Mouse (Mus musculus): ENCODE data around the gene Ostf1. TPM values are rescaled to one million over a fixed set of nuclear protein-coding genes. Genes with fewer than 3 reads are reported as not detected.
"Not testable (repeated sequence)": the region's sequence is repeated elsewhere in the genome, so short reads cannot be mapped to it uniquely, and the experiment has no call there.

Ostf1 gene
- polyA plus RNA-seq, 1 experiment from 2014 or later = 132 TPM

GRCm38 (mm10) chr19:18599051-18599450 lies 32.6 kb downstream of the Ostf1 start:
- no peak for DNase-seq (ENCODE audit: low spot score)

GRCm38 (mm10) chr19:18598265-18598926 lies 33.2 kb downstream of the Ostf1 start:
- DNase-seq (ENCODE audit: low spot score) = no peak

GRCm38 (mm10) chr19:18597772-18598171 lies 33.9 kb downstream of the Ostf1 start:
- DNase-seq (ENCODE audit: low spot score) = no peak

- no peak for DNase-seq (ENCODE audit: low spot score)
These were observed 34.7 kb downstream of the Ostf1 start for GRCm38 (mm10) chr19:18596876-18597275.

- DNase-seq (ENCODE audit: low spot score) = no peak
These were observed 37.9 kb downstream of the Ostf1 start for GRCm38 (mm10) chr19:18593722-18594121.

- no peak for DNase-seq (ENCODE audit: low spot score)
These were observed 38.7 kb downstream of the Ostf1 start for GRCm38 (mm10) chr19:18592919-18593318.

- no peak for DNase-seq (ENCODE audit: low spot score)
These were observed 40.7 kb downstream of the Ostf1 start for GRCm38 (mm10) chr19:18590942-18591354.

- no peak for DNase-seq (ENCODE audit: low spot score)
These were observed 41.4 kb downstream of the Ostf1 start for GRCm38 (mm10) chr19:18590234-18590633.

- no peak for DNase-seq (ENCODE audit: low spot score)
These were observed 42.3 kb downstream of the Ostf1 start for GRCm38 (mm10) chr19:18589276-18589675.

- DNase-seq (ENCODE audit: low spot score) = not testable (repeated sequence)
These were observed 42.8 kb downstream of the Ostf1 start for GRCm38 (mm10) chr19:18588801-18589200.

GRCm38 (mm10) chr19:18588243-18588642 lies 43.4 kb downstream of the Ostf1 start:
- DNase-seq (ENCODE audit: low spot score) = peak; percentile 8

GRCm38 (mm10) chr19:18587118-18587517 lies 44.5 kb downstream of the Ostf1 start:
- no peak for DNase-seq (ENCODE audit: low spot score)

GRCm38 (mm10) chr19:18584621-18585020 lies 47.0 kb downstream of the Ostf1 start:
- DNase-seq (ENCODE audit: low spot score) = no peak

GRCm38 (mm10) chr19:18583706-18584105 lies 47.9 kb downstream of the Ostf1 start:
- no peak for DNase-seq (ENCODE audit: low spot score)

GRCm38 (mm10) chr19:18582887-18583286 lies 48.7 kb downstream of the Ostf1 start:
- no peak for DNase-seq (ENCODE audit: low spot score)

GRCm38 (mm10) chr19:18582226-18582625 lies 49.4 kb downstream of the Ostf1 start:
- no peak for DNase-seq (ENCODE audit: low spot score)

GRCm38 (mm10) chr19:18581046-18581445 lies 50.6 kb downstream of the Ostf1 start:
- no peak for DNase-seq (ENCODE audit: low spot score)

- DNase-seq (ENCODE audit: low spot score) = no peak
These were observed 52.6 kb downstream of the Ostf1 start for GRCm38 (mm10) chr19:18579012-18579358.

- DNase-seq (ENCODE audit: low spot score) = no peak
These were observed 53.2 kb downstream of the Ostf1 start for GRCm38 (mm10) chr19:18578216-18579011.

- no peak for DNase-seq (ENCODE audit: low spot score)
These were observed 54.3 kb downstream of the Ostf1 start for GRCm38 (mm10) chr19:18577348-18577747.

- no peak for DNase-seq (ENCODE audit: low spot score)
These were observed 55.7 kb downstream of the Ostf1 start for GRCm38 (mm10) chr19:18575891-18576290.

- DNase-seq (ENCODE audit: low spot score) = no peak
These were observed 57.7 kb downstream of the Ostf1 start for GRCm38 (mm10) chr19:18573907-18574306.

- DNase-seq (ENCODE audit: low spot score) = no peak
These were observed 58.2 kb downstream of the Ostf1 start for GRCm38 (mm10) chr19:18573443-18573842.

All from thymus, postnatal 0 days (tissue).